Mouse (Mus musculus) forebrain, postnatal 0 days (tissue): ENCODE measurements at regions not wholly inside any gene's neighbourhood (a gene's known extent, or its start where the extent isn't known, plus 50 kb on each side); places are given as distances from the start of the nearest gene placed in this dataset.

Source experiments
- ATAC-seq: fragments of 200-750 bp; cut with Nextera tagmentation; 2 replicates; pipeline ENCODE4 v1.8.0; 2017; ENCODE audit warnings: mild to moderate bottlenecking, moderate library complexity
- DNase-seq: peaks from one replicate; pipeline ENCODE4 v3.0.0-alpha.2; 2015
- H3K27ac ChIP-seq: fragments of 300-500 bp; sonication (generic); 2 replicates; pipeline ENCODE4 v1.5.1; 2014; ENCODE audit warnings: low read depth, mild to moderate bottlenecking, antibody characterized with exemption, low read length, moderate library complexity, mixed read lengths
- H3K27me3 ChIP-seq: fragments of 300-500 bp; sonication (generic); 2 replicates; pipeline ENCODE4 v1.6.1; 2014; ENCODE audit warnings: mild to moderate bottlenecking, low read length, mixed read lengths; ENCODE audit not compliant: insufficient read depth
- H3K36me3 ChIP-seq: fragments of 300-500 bp; sonication (generic); 2 replicates; pipeline ENCODE4 v1.6.1; 2014; ENCODE audit warnings: mild to moderate bottlenecking, moderate library complexity; ENCODE audit not compliant: insufficient read depth
- H3K4me1 ChIP-seq: fragments of 300-500 bp; sonication (generic); 2 replicates; pipeline ENCODE4 v1.6.1; 2014; ENCODE audit warnings: antibody characterized with exemption; ENCODE audit not compliant: insufficient read depth
- H3K4me2 ChIP-seq: fragments of 300-500 bp; sonication (generic); 2 replicates; pipeline ENCODE4 v1.6.1; 2014; ENCODE audit warnings: low read depth, mild to moderate bottlenecking, moderate library complexity
- H3K4me3 ChIP-seq: fragments of 300-500 bp; sonication (generic); 2 replicates; pipeline ENCODE4 v1.5.1; 2014; ENCODE audit warnings: low read depth, low read length, mixed read lengths
- H3K9ac ChIP-seq: fragments of 300-500 bp; sonication (generic); 2 replicates; pipeline ENCODE4 v1.6.1; 2014; ENCODE audit warnings: mild to moderate bottlenecking
- H3K9me3 ChIP-seq: fragments of 300-500 bp; sonication (generic); 2 replicates; pipeline ENCODE4 v1.6.1; 2016; ENCODE audit warnings: low read length
- CTCF ChIP-seq: sonication (generic); IDR thresholded peaks from 2 replicates; pipeline ENCODE4 v1.5.1; 2016; ENCODE audit warnings: antibody characterized with exemption, control low read depth, low read depth
- WGBS: fragments of 180-500 bp; shearing (Covaris S2); extraction: QIAGEN DNeasy Blood & Tissue Kit; methylation state at CpG from one replicate; pipeline ENCODE4 v1.1.7; 2014; 5-methylcytosine and 5-hydroxymethylcytosine counted together

GRCm38 (mm10) chr13:38725452-38725851 is 66.6 kb upstream of the Eef1e1 start:
- no peak for DNase-seq
- WGBS, result 96% methylated on average over 4 of the region's 4 CpGs

GRCm38 (mm10) chr13:38721166-38721565 is 62.3 kb upstream of the Eef1e1 start:
- H3K4me1 ChIP-seq, result no peaks in the 10 kb centered on the region
- no peaks in the 10 kb centered on the region for H3K36me3 ChIP-seq
- TF ChIP-seq CTCF, result no peak
- H3K9me3 ChIP-seq, result no peaks in the 10 kb centered on the region
- H3K4me2 ChIP-seq, result no peak overlapping the region
- H3K9ac ChIP-seq, result no peak overlapping the region
- 94% methylated on average over 3 of the region's 3 CpGs for WGBS
- DNase-seq, result no peak
- no peaks in the 10 kb centered on the region for H3K27me3 ChIP-seq
- ATAC-seq, result no peak
- no peak overlapping the region for H3K27ac ChIP-seq
- no peak overlapping the region for H3K4me3 ChIP-seq

More at GRCm38 (mm10) chr13:38725452-38725851, 66.6 kb upstream of the Eef1e1 start:
- no peaks in the 10 kb centered on the region for H3K4me1 ChIP-seq
- H3K36me3 ChIP-seq, result no peaks in the 10 kb centered on the region
- H3K9ac ChIP-seq, result no peak overlapping the region
- no peak for TF ChIP-seq CTCF
- H3K4me3 ChIP-seq, result no peak overlapping the region
- H3K4me2 ChIP-seq, result no peak overlapping the region
- H3K27ac ChIP-seq, result no peak overlapping the region
- H3K9me3 ChIP-seq, result no peaks in the 10 kb centered on the region
- no peak for ATAC-seq
- H3K27me3 ChIP-seq, result no peaks in the 10 kb centered on the region

DNA sequence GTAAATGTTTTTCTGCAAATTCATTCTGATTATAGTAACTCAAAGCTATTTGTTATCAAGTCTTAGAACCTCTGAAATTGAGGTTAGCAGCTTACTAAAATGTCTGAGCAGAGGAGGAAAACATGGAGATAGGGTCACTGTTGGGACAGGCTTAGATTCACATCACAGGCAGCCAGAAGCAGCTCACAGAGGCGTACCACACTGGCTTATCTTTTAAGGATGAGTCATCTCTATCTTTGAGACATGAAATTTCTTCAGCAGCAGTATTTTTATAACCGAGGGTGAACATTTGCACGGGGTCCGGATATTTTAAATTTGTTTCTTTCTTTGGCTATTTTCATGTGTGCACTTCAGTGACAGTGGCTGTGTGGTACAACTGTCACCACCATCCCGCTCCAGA is 56.0 kb upstream of the Eef1e1 start:
- no peak overlapping the region for H3K9ac ChIP-seq
- H3K4me2 ChIP-seq, result no peak overlapping the region
- H3K27ac ChIP-seq, result no peak overlapping the region
- no peak overlapping the region for H3K4me3 ChIP-seq
- no peaks in the 10 kb centered on the region for H3K9me3 ChIP-seq
- ATAC-seq (no peak), DNase-seq (no peak)
- no peaks in the 10 kb centered on the region for H3K36me3 ChIP-seq
- TF ChIP-seq CTCF, result no peak
- WGBS, result 97% methylated on average over 5 of the region's 5 CpGs
- no peaks in the 10 kb centered on the region for H3K4me1 ChIP-seq
- no peaks in the 10 kb centered on the region for H3K27me3 ChIP-seq
